Mouse (Mus musculus) right cerebral cortex, postnatal 14 days (tissue): Measurements from ENCODE around the gene Zfp184.

Experiments used
- DNase-seq: peaks from one replicate; pipeline ENCODE4 v3.0.0; 2022

Zfp184 gene

DNA sequence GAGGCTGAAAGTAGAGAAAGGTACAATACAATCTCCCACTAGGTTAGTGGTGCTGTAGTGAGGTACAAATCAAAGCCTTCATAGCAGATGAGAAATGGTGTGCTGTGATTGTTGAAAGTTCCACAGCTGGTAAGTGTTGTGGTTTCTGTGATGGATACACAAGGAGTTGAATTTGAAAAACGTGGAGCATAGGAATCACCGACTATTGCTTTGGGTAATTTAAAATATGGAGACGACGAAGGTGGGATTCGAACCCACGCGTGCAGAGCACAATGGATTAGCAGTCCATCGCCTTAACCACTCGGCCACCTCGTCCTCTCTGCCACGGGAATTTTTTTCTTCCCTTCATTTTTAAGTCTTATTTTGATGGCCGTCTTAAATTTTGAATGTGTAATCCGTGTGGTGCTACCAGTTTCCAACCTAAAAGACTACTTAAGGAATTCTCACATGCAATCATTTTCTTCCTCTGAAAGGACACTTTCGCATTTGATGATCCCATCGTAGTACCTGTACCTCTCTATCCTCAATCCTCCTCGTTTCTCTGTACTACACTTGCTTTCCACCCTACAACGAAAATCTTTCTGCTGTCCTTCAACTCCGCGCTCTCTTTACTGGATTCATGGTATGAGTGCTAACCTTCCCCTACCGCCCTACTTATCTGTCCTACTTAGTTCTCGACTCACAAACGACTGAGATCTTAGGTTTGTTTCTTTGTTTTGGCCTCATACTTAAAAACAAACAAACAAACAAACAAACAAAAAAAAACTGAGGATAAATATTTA lies 49.3 kb downstream of the Zfp184 start:
- no peak for DNase-seq

DNA sequence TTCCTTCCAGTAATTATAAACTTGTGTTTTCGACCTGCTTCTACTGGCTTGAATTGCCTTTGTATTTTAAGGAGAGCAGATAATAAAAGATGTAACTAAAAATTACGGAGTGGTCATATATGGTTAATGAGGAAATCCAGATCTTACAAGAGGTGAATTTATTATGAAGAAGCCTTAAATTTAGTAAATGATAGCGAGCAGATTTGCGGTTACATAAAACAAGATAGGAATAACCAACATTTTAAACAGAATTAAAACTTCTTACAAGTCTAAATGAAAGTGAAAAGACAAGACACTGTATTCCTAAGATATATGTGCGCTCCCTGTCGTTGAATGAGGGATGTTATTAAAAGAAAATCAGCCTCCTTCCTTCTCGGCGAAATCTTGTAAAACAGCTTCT lies 50.0 kb downstream of the Zfp184 start:
- no peak for DNase-seq

DNA sequence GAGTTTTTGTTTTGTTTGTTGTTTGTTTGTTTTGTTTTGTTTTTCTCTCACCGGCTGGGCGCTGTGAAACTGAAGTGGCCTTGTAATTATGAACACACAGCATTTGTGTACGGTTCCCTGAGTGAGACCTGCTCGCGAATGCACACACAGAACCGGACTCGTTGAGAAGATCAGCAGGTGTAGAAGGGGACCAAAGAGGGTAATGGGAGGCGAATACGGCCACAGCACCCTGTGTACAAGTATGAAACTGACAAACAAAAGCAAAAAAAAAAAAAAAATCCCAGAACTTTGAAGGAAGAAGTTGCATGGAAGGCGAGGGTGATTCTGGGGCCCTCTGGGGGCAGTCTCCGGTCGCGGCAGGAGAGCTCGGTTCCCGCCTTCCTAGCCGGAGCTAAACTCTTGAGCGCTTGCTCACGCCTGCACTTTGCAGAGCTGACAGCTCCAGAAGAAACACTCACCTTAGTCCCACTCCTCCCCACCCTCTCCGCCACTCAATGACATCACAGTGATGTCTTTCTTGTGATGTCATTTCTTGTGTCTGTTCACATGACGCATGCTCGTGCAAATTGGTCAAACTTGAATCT lies 50.5 kb downstream of the Zfp184 start:
- DNase-seq = no peak

DNA sequence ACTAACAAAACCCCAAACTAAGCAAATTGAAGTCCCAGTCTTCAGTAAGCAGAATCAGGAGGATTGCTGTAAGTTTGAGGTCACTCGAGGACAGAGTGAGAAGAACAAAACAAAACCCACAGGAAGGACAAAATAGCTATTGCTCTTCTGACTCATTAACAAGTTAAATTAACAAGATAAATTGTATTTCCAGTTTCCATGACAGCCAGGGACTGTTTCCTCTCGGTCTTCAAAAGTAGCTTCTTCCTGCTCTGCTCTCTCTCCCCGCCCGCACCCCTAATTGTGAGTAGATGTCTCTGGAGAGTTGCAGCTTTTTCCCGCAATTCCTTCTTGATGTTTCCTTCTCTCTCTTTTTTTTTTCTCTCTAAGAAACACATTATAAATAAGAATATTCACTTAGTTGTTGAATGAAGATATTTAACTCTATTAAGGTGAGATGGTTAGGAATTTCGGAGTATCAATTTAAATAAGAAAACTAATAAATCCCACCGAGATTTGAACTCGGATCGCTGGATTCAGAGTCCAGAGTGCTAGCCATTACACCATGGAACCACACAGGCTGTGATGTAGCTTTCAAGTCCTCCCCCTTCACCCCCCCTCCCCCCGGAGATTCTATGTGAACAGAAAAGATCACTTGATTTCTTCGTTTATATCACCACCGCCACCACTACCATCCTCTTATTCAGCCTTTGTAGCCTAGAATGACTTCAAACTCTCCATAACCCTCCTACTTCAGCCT lies 51.4 kb downstream of the Zfp184 start:
- DNase-seq = no peak

DNA sequence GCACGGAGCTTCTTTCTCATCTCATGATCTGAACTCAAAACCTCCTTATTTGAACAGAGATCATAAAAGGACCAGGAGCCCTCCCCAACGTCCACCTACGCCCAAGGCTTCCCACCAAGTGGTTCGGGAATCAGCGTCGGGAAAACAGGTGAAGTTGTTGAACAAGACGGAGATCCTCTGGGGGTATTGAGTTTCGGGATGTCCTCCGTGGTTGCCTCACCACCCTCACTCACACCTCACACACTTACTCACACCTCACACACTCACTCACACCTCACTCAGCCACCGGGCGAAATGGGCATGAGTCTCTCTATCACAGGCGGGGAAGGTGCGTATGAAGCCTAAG lies 51.9 kb downstream of the Zfp184 start:
- DNase-seq = no peak

DNA sequence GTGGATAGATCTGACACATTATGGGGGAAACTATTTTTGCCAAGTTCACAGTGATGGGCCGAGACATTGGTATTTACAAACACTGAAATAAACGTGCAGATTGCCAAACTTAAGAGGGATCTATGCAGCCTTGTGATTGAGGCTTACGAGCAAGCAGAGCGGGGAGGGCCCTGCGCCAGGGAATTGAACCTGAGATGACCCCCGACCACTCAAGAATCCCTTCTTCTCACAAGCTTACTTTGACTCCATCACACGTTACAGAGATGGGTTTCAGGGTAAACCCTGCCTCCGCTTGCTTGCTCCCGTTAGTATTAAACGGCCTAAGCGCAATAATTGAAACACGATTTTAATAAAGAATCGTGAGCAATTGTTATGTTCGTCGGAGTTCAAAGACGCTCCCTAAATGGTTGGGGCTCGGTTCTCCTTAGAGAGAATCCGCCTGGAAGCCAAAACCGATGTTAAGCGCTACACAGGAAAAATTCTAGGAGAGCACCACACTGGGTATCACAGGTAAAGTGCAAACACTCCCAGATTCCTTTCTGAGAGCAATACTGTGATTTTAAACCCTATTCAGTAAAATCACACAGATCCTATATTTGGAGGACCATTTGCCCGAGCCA lies 52.4 kb downstream of the Zfp184 start:
- no peak for DNase-seq

DNA sequence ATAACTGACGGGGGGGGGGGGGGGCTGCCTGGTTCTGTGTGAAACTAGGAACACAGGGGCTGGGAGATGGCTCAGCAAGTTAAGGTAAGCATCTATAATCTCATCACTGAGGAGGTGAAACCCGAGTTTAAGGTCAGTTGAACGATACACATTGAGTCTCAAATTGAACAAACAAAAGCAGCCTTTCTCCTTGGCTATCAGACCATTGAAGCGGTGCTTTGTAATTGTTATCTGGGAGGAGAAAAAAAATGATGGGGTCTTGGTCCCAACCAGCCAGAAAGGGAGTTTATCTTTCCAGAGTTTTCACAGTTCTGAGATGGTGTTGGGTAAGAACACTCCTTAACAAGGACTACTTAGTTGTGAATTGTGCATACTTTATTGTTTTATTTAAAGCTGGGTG lies 52.9 kb downstream of the Zfp184 start:
- DNase-seq = no peak

DNA sequence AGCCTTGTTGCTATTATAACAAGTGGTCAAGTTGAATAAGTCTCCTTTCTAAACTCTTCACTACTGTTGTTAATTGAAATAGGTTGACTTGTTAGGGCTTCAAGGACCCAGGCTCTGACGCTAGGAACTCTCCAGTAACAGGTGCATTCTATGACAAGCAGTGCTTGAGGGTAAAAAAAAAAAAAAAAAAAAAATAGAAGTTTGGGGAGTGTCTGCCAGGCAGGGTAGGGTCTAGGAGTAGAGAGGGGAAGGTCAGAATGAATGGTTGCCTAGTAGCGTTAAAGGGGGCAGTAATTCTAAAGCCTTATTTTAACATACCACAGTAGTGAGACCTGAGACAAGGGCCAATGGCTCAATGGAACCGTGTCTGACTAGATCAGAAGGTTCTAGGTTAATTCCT lies 53.5 kb downstream of the Zfp184 start:
- no peak for DNase-seq

DNA sequence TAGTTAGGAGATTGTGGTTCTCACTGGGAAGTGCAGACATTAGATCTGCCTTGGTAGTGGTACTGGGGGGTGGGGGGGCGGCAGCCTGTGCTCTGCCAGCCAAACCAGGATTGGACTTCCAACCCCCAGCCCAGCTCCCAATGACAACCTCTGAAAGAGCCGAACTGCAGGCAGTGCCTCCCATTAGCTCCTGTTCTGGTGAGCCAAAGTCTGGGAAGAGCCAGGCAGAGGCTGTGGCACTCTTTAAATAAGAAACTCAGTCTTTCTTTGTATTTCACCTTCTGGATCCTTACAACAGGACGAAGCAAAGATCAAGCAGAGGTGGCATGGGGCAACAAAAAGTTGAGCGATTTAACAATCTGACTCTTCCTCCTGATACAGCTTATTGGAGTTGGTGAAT lies 54.3 kb downstream of the Zfp184 start:
- DNase-seq = no peak

DNA sequence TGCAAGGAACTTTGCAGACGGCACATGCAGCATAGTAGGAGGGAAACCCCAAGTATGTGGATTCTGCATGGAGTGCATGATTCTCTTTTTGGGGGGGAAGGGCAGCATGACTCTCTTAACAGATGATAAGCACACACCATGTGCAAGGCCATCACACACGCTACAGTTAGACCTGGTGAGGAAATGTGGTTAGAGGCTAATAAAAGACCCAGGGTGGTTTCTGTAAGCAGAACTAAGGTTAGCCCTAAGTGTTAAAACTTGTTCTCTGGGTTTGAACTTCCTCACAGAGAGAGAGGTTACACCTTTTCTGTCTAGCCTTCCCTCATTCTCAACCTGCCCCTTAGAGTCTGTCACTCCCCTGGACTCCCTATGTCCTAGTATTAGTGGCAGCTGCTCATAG lies 56.5 kb downstream of the Zfp184 start:
- no peak for DNase-seq

DNA sequence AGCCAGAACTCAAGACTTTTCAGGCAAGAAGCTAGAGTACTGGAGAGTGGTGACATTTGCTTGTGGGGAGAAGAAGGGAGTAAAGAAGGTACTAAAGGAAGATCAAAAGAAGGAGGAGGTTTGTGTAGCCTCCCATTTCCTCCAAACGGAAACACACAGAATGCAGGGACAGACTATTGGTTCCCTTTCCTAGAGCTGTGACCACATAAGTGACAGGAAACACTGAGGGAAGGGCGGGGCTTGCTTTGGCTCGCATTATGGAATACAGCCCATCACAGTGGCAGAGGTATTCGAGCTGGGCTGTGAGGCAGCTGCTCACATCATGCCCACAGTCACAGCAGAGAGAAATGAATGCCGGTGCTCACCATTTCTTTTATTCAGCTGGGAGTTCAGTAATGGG lies 56.9 kb downstream of the Zfp184 start:
- no peak for DNase-seq

DNA sequence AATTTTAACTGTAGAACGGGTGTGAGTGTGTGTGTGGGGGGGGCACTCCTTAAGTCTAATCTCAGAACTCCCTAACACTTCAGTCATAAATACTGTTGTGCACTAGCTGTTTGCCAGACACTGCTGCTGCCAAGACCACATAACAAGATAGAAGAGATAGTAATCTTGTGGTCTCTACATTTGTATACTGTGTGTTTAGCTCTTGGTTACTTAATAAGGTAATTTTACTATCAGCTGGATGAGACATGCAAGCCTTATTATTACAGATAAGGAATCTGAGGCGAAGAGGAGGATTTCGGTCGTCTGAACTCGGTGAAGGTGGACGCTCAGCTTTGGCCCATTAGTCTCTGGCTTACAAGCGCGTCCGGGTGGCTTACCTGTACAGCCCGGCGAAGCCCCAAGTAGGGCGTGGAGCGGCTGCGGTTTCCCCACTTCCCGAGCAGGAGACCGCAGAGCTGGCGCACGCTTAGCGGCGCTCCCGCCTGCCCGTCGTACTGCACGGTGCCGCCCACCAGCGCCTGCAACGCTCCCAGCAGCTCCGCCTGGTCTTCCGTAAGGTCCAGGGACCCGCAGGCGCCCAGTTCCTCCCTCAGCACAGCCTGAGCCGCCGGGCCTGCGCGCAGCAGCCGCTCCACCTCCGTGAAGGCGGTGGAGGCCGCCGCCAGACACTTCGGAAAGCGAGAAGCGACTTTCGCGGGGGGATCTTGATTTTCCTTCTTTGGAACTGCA lies 60.9 kb downstream of the Zfp184 start:
- peak; percentile 32 for DNase-seq

DNA sequence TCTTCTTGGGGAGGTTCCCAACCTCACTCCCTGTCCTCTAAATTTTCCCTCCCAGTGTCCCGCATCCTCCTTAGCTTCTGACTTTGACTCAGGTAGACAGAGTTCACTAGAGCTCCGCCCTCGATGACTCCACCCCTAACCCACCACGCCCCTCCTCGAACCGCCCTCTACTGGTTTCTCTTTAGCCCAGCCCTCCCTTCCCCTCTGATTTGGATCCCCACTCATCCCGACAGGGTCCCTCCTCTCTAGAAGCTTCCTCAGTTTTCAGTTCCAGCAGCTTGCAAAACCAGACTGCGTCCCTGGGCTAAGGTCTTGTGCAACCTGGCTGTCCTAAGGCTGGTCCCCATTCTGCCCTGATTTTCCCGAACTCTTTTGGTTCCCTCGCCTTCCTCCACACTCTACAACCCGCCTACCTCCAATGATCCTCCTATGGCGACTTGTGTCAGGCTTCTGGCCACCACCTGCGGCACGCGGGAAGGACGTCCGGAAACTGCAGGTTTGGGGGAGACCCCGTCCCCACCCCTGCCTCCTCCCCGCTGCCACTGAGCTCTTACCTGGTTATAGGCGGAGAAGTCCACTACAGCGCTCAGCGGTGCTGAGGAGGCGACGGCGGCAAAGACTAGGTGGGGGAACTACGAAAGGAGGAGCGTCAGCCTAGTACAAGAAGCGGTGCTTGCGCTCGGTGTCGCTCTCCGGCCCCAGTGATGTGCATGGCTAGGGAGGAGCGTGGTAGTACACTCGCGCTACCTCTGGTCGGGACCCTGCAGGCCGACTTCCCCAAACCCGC lies 61.6 kb downstream of the Zfp184 start:
- DNase-seq = no peak

DNA sequence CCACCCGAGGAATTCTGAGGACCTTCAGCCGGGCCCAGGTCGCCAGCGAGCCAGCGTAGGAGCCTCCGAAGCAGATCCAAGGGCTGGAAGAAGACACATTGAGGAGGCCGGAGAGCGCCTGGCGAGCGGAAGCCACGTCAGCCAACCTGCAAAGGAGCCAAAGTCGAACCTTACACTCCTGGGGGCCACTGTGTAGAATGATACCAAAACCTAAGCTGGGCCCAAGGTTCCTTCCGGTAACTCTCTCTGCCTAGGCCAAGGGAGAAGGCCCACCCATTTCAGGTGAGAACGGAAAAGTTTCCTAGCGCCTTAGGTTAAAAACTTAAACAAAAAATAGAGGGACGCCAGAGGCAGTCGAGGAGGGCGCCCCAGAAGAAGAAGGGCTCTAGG lies 62.2 kb downstream of the Zfp184 start:
- DNase-seq = no peak

DNA sequence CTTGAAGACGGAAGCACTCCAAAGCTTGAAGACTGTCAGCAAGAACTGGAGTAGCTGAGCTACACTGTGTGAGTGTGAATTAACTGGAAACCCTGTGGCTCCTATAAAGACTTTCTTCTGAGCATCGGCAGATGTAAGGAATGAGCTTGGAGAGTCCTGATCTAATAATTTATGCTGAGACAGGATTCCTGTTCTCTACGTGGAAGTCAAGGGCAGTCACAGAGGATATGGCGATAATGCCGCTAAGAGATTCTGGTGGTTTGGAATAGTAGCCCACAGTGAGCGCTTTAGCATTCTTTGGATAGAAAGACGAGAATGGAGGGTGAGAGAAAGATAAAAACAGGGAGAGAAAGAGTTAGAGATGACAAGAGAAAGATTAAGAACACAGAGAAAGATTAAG lies 63.0 kb downstream of the Zfp184 start:
- no peak for DNase-seq

DNA sequence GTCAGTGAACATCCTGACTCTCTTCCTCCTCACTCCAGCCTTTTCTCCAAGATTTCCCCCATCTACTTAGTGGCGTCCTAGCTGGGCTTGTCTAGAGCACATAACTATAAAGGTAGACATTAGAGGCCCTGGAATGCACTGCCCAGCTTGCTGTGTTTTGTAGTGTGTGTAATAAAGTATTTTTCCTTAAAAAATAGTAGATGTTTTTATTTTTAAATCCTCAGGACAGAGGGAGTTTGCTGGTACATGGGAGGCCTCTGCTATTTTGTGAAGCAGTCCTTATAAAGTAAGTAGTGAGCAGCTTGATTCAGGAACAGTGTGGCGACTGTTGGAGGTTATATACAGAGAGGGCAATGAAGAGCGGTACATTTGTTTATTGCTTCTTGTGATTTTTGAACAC lies 63.8 kb downstream of the Zfp184 start:
- DNase-seq = no peak

DNA sequence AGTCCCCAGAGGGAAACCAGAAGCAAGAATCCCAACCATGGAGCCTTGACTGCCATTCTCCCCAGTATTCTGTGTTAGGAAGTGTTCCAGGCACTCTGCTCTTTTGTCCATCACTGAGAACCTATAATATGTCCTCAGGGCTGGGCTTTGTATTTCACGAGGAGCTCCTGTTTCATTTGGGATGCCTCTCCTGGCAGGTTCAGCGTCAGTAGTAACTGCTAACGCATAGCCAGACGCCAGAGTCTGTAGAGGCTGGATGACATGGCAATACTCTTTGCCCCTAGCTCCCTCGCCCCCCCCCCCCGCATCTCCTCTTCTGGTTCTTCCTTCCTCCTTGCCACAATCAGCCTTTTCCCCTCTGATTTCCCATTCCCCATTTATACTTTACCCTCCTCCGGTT lies 64.7 kb downstream of the Zfp184 start, which contains the start of gene Prss16:
Gene Prss16 (minus strand): TSS at position 101 of the 400 bp plus-strand sequence.
- no peak for DNase-seq
